Mouse (Mus musculus) hindbrain, embryonic 14.5 days (tissue): ENCODE results near the gene Wfdc15a. TPM values are rescaled to one million over a fixed set of nuclear protein-coding genes. Genes with fewer than 3 reads are reported as not detected.

ENCODE experiments used
- polyA plus RNA-seq: library from polyadenylated mRNA; unstranded; fragments of >200 nt; fragmentation: Nextera tagmentation; extraction: Ambion mirVana; gene quantifications from 2 replicates; pipeline ENCODE4 v1.2.1, GENCODE M21; 2014

Gene Wfdc15a
- polyA plus RNA-seq, 1 experiment from 2014 or later = not detected

Other genes with a start within 250 kb of the Wfdc15a start
- 445 and 473 TPM in 2 replicates for gene Ywhab, start 205.2 kb downstream of the Wfdc15a start, polyA plus RNA-seq
- 1.6 and 2.2 TPM in 2 replicates for gene Pabpc1l, start 174.7 kb downstream of the Wfdc15a start, polyA plus RNA-seq
- 26.6 and 27.4 TPM in 2 replicates for gene Stk4, start 129.8 kb downstream of the Wfdc15a start, polyA plus RNA-seq
- 48.3 and 48.9 TPM in 2 replicates for gene Tomm34, start 129.0 kb downstream of the Wfdc15a start, polyA plus RNA-seq
- gene Kcns1, start 29.0 kb downstream of the Wfdc15a start, polyA plus RNA-seq = 1.1 and 1.6 TPM in 2 replicates
- not detected in 2 replicates for gene Wfdc5, start 17.4 kb downstream of the Wfdc15a start, polyA plus RNA-seq
- gene Wfdc12, start 9.5 kb downstream of the Wfdc15a start, polyA plus RNA-seq = not detected in 2 replicates
- not detected in 2 replicates for gene Wfdc15b, start 21.5 kb upstream of the Wfdc15a start, polyA plus RNA-seq
- not detected in 2 replicates for gene Svs2, start 38.3 kb upstream of the Wfdc15a start, polyA plus RNA-seq
- not detected in 2 replicates for gene Svs3b, start 56.5 kb upstream of the Wfdc15a start, polyA plus RNA-seq
- not detected in 2 replicates for gene Svs4, start 78.3 kb upstream of the Wfdc15a start, polyA plus RNA-seq
- not detected in 2 replicates for gene Svs3a, start 89.1 kb upstream of the Wfdc15a start, polyA plus RNA-seq
- gene Svs6, start 116.6 kb upstream of the Wfdc15a start, polyA plus RNA-seq = not detected in 2 replicates
- not detected in 2 replicates for gene Svs5, start 132.6 kb upstream of the Wfdc15a start, polyA plus RNA-seq
- gene Slpi, start 189.0 kb upstream of the Wfdc15a start, polyA plus RNA-seq = 0.33 and 0.62 TPM in 2 replicates
- gene Rbpjl, start 203.0 kb upstream of the Wfdc15a start, polyA plus RNA-seq = 0.04 and 0.15 TPM in 2 replicates
- gene Matn4, start 205.0 kb upstream of the Wfdc15a start, polyA plus RNA-seq = 0.44 and 0.75 TPM in 2 replicates
- gene Sdc4, start 243.8 kb upstream of the Wfdc15a start, polyA plus RNA-seq = 6.8 and 9.3 TPM in 2 replicates